Mouse (Mus musculus): ENCODE measurements around the gene Rorc. TPM values are rescaled to one million over a fixed set of nuclear protein-coding genes. Genes with fewer than 3 reads are reported as not detected.

Rorc gene
- polyA plus RNA-seq, 1 experiment from 2014 or later: 5.4 TPM

DNA sequence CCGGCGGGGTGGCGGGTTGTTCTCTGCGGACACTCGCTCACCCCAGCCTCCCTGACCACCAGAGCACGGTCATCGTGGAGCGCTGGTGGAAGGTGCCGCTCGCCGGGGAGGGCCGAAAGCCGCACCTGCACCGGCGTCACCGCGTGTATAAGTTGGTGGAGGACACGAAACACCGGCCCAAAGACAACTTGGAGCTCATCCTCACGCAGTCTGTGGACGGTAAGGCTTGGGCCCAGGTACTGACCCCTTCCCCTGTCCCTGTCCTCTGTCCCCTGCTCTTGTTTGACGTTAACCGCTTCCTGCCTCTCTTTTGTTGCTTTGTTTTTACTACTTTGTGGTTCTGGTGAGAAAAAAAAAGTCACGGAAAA lies 71.0 kb downstream of the Rorc start, which contains the start of gene Oaz3:
TSS of gene Oaz3 (minus strand) at position 319 of the 368 bp plus-strand sequence.
- H3K27ac ChIP-seq (ENCODE audit: low read depth): peak within 1 kb of the TSS; percentile 83
- H3K36me3 ChIP-seq (replicated peaks; ENCODE audit: insufficient read depth, low read length): peaks cover 28% of the 10 kb centered on the region
- 0% methylated on average over 24 of the region's 24 CpGs for WGBS (ENCODE audit: insufficient replicate concordance)
- H3K27me3 ChIP-seq (ENCODE audit: insufficient read depth, low read length): no peaks in the 10 kb centered on the region
- TF ChIP-seq CTCF (IDR thresholded peaks at IDR 0.05; ENCODE audit: low read depth) (no peak), EP300 (IDR thresholded peaks at IDR 0.05; ENCODE audit: low read depth) (no peak)
- H3K9ac ChIP-seq (replicated peaks): peak within 1 kb of the TSS; percentile 95
- peak within 1 kb of the TSS; percentile 92 for H3K4me2 ChIP-seq (ENCODE audit: low read depth, low read length)
- peaks cover 11% of the 10 kb centered on the region for H3K4me1 ChIP-seq (ENCODE audit: insufficient read depth)
- H3K9me3 ChIP-seq (ENCODE audit: low read length): no peaks in the 10 kb centered on the region
- H3K4me3 ChIP-seq (ENCODE audit: low read depth, low read length): peak within 1 kb of the TSS; percentile 89
- ATAC-seq: peak; percentile 71
- DNase-seq: no peak

Other genes starting within 250 kb of the Rorc start
- not detected in 2 replicates for gene Gm10696, start 194.6 kb upstream of the Rorc start, polyA plus RNA-seq (2015; fragmentation: Nextera tagmentation; extraction: Ambion mirVana)
- not detected in 2 replicates for gene Gm5286, start 176.1 kb upstream of the Rorc start, polyA plus RNA-seq (2015; fragmentation: Nextera tagmentation; extraction: Ambion mirVana)
- not detected in 2 replicates for gene Gm4778, start 108.8 kb upstream of the Rorc start, polyA plus RNA-seq (2015; fragmentation: Nextera tagmentation; extraction: Ambion mirVana)
- 15.6 and 16.3 TPM in 2 replicates for gene Them4, start 62.7 kb upstream of the Rorc start, polyA plus RNA-seq (2015; fragmentation: Nextera tagmentation; extraction: Ambion mirVana)
- not detected in 2 replicates for gene Them5, start 30.7 kb upstream of the Rorc start, polyA plus RNA-seq (2015; fragmentation: Nextera tagmentation; extraction: Ambion mirVana)
- 0.24 and 0.34 TPM in 2 replicates for gene C2cd4d, start 10.4 kb upstream of the Rorc start, polyA plus RNA-seq (2015; fragmentation: Nextera tagmentation; extraction: Ambion mirVana)
- gene Lingo4, start 25.7 kb downstream of the Rorc start, polyA plus RNA-seq (2015; fragmentation: Nextera tagmentation; extraction: Ambion mirVana): 0.38 and 0.46 TPM in 2 replicates
- 7.1 and 7.7 TPM in 2 replicates for gene Tdrkh, start 40.5 kb downstream of the Rorc start, polyA plus RNA-seq (2015; fragmentation: Nextera tagmentation; extraction: Ambion mirVana)
- gene Mrpl9, start 70.5 kb downstream of the Rorc start, polyA plus RNA-seq (2015; fragmentation: Nextera tagmentation; extraction: Ambion mirVana): 27.4 and 28.7 TPM in 2 replicates
- 0.15 and 0.38 TPM in 2 replicates for gene Oaz3, start 71.1 kb downstream of the Rorc start, polyA plus RNA-seq (2015; fragmentation: Nextera tagmentation; extraction: Ambion mirVana)
- 0.04 and 0.06 TPM in 2 replicates for gene Celf3, start 105.5 kb downstream of the Rorc start, polyA plus RNA-seq (2015; fragmentation: Nextera tagmentation; extraction: Ambion mirVana)
- 0.34 TPM in 1 of 2 replicates, not detected in the other for gene Riiad1, start 107.5 kb downstream of the Rorc start, polyA plus RNA-seq (2015; fragmentation: Nextera tagmentation; extraction: Ambion mirVana)
- 9.9 and 10.1 TPM in 2 replicates for gene Snx27, start 209.9 kb downstream of the Rorc start, polyA plus RNA-seq (2015; fragmentation: Nextera tagmentation; extraction: Ambion mirVana)

Measured in liver, postnatal 0 days (tissue).